Mouse (Mus musculus) embryonic facial prominence, embryonic 13.5 days (tissue): Measurements from ENCODE around the gene Fbll1. TPM values are rescaled to one million over a fixed set of nuclear protein-coding genes. Genes with fewer than 3 reads are reported as not detected.
"Not testable (repeated sequence)": the region's sequence is repeated elsewhere in the genome, so short reads cannot be mapped to it uniquely, and the experiment has no call there.

Experiments used
- ATAC-seq: fragments of 200-750 bp; cut with Nextera tagmentation; 2 replicates; pipeline ENCODE4 v1.8.0; 2017; ENCODE audit warnings: low read depth; ENCODE audit not compliant: insufficient number of reproducible peaks, insufficient read depth, low FRiP score, low TSS enrichment
- H3K27ac ChIP-seq: fragments of 300-500 bp; sonication (generic); 2 replicates; pipeline ENCODE4 v1.5.1; 2015; ENCODE audit warnings: moderate library complexity, mild to moderate bottlenecking, inconsistent platforms
- H3K27me3 ChIP-seq: fragments of 300-500 bp; sonication (generic); 2 replicates; pipeline ENCODE4 v1.6.1; 2015; ENCODE audit warnings: mild to moderate bottlenecking, inconsistent platforms
- H3K36me3 ChIP-seq: fragments of 300-500 bp; sonication (generic); 2 replicates; pipeline ENCODE4 v1.6.1; 2015; ENCODE audit warnings: mild to moderate bottlenecking, inconsistent platforms
- H3K4me1 ChIP-seq: fragments of 300-500 bp; sonication (generic); 2 replicates; pipeline ENCODE4 v1.6.1; 2015; ENCODE audit warnings: inconsistent platforms
- H3K4me2 ChIP-seq: fragments of 300-500 bp; sonication (generic); 2 replicates; pipeline ENCODE4 v1.6.1; 2015; ENCODE audit warnings: moderate library complexity, mild to moderate bottlenecking, inconsistent platforms
- H3K4me3 ChIP-seq: fragments of 300-500 bp; sonication (generic); 2 replicates; pipeline ENCODE4 v1.5.1; 2015; ENCODE audit warnings: mild to moderate bottlenecking, inconsistent platforms
- H3K9ac ChIP-seq: fragments of 300-500 bp; sonication (generic); 2 replicates; pipeline ENCODE4 v1.6.1; 2015; ENCODE audit warnings: mild to moderate bottlenecking, inconsistent platforms
- H3K9me3 ChIP-seq: fragments of 300-500 bp; sonication (generic); 2 replicates; pipeline ENCODE4 v1.6.1; 2016; ENCODE audit warnings: inconsistent platforms
- WGBS: fragments of 180-500 bp; shearing (Covaris S2); methylation state at CpG from one replicate; pipeline ENCODE4 v1.1.7; 2015; ENCODE audit warnings: mixed read lengths; 5-methylcytosine and 5-hydroxymethylcytosine counted together
- polyA plus RNA-seq: library from polyadenylated mRNA; unstranded; fragments of >200 nt; fragmentation: Nextera tagmentation; extraction: Ambion mirVana; gene quantifications from 2 replicates; pipeline ENCODE4 v1.2.1, GENCODE M21; 2015

Gene Fbll1
- 0.22 and 0.29 TPM in 2 replicates for polyA plus RNA-seq

GRCm38 (mm10) chr11:35798874-35799273 is at the start of gene Fbll1:
Fbll1 (minus strand) TSS chr11:35798884.
- Histone ChIP-seq H3K36me3 (no peaks in the 10 kb centered on the region), H3K9ac (no peak within 1 kb of the TSS), H3K9me3 (no peaks in the 10 kb centered on the region), H3K4me1 (peaks cover 13% of the 10 kb centered on the region), H3K27me3 (peaks cover 52% of the 10 kb centered on the region), H3K4me2 (peak within 1 kb of the TSS; percentile 74), H3K4me3 (peak within 1 kb of the TSS; percentile 46), H3K27ac (no peak within 1 kb of the TSS)
- ATAC-seq: no peak
- WGBS: 14% methylated on average over 11 of the region's 11 CpGs

- no peaks in the 10 kb centered on the region for H3K4me1 ChIP-seq
- peaks cover 3% of the 10 kb centered on the region; the same call in 1 of the 2 replicates for H3K36me3 ChIP-seq
- no peak overlapping the region for H3K4me2 ChIP-seq
- ATAC-seq: no peak
- H3K27ac ChIP-seq: no peak overlapping the region
- H3K9me3 ChIP-seq: no peaks in the 10 kb centered on the region
- no peak overlapping the region for H3K9ac ChIP-seq
- WGBS: 88% methylated on average over 9 of the region's 9 CpGs
- H3K27me3 ChIP-seq: no peaks in the 10 kb centered on the region
- no peak overlapping the region for H3K4me3 ChIP-seq
Measured at GRCm38 (mm10) chr11:35844299-35844698, 45.6 kb upstream of the Fbll1 start.

- H3K9me3 ChIP-seq, H3K36me3 ChIP-seq, H3K27ac ChIP-seq, ATAC-seq, H3K27me3 ChIP-seq, H3K4me3 ChIP-seq, H3K9ac ChIP-seq, H3K4me2 ChIP-seq, H3K4me1 ChIP-seq: not testable (repeated sequence)
- 81% methylated on average over 4 of the region's 4 CpGs for WGBS
Measured at GRCm38 (mm10) chr11:35842560-35842959, 43.9 kb upstream of the Fbll1 start.

- no peaks in the 10 kb centered on the region for H3K27me3 ChIP-seq
- 90% methylated on average over 21 of the region's 21 CpGs for WGBS
- H3K9me3 ChIP-seq: no peaks in the 10 kb centered on the region
- H3K4me3 ChIP-seq: no peak overlapping the region
- no peak for ATAC-seq
- no peak overlapping the region for H3K4me2 ChIP-seq
- H3K27ac ChIP-seq: no peak overlapping the region
- no peaks in the 10 kb centered on the region for H3K4me1 ChIP-seq
- H3K36me3 ChIP-seq: peaks cover 3% of the 10 kb centered on the region; the same call in 1 of the 2 replicates
- no peak overlapping the region for H3K9ac ChIP-seq
Measured at GRCm38 (mm10) chr11:35841738-35842325, 43.1 kb upstream of the Fbll1 start.

- H3K9ac ChIP-seq, H3K27me3 ChIP-seq, H3K4me1 ChIP-seq, H3K4me2 ChIP-seq, ATAC-seq, H3K36me3 ChIP-seq, H3K27ac ChIP-seq, H3K4me3 ChIP-seq, H3K9me3 ChIP-seq: not testable (repeated sequence)
- WGBS: 86% methylated on average over 4 of the region's 4 CpGs
Measured at GRCm38 (mm10) chr11:35840806-35841205, 42.1 kb upstream of the Fbll1 start.

GRCm38 (mm10) chr11:35840282-35840681 is 41.6 kb upstream of the Fbll1 start:
- Histone ChIP-seq H3K4me1 (no peaks in the 10 kb centered on the region), H3K9me3 (no peaks in the 10 kb centered on the region), H3K9ac (no peak overlapping the region), H3K4me2 (no peak overlapping the region), H3K36me3 (peaks cover 3% of the 10 kb centered on the region; the same call in 1 of the 2 replicates), H3K27me3 (no peaks in the 10 kb centered on the region), H3K4me3 (no peak overlapping the region), H3K27ac (no peak overlapping the region)
- ATAC-seq: no peak
- WGBS: 83% methylated on average over 7 of the region's 7 CpGs

GRCm38 (mm10) chr11:35838345-35839338 is 40.0 kb upstream of the Fbll1 start:
- peak overlapping the region; percentile 71 for H3K4me2 ChIP-seq
- H3K27me3 ChIP-seq: no peaks in the 10 kb centered on the region
- peak overlapping the region; percentile 44 for H3K4me3 ChIP-seq
- 13% methylated on average over 28 of the region's 28 CpGs for WGBS
- peak overlapping the region; percentile 52; the same call in 1 of the 2 replicates for H3K9ac ChIP-seq
- peaks cover 2% of the 10 kb centered on the region for H3K4me1 ChIP-seq
- no peak overlapping the region for H3K27ac ChIP-seq
- no peaks in the 10 kb centered on the region for H3K9me3 ChIP-seq
- ATAC-seq: peak; percentile 73; the same call in 1 of the 2 replicates
- H3K36me3 ChIP-seq: peaks cover 3% of the 10 kb centered on the region; the same call in 1 of the 2 replicates

GRCm38 (mm10) chr11:35837156-35838126 is 38.8 kb upstream of the Fbll1 start:
- H3K36me3 ChIP-seq: peaks cover 1% of the 10 kb centered on the region
- no peak overlapping the region for H3K4me3 ChIP-seq
- no peaks in the 10 kb centered on the region for H3K27me3 ChIP-seq
- WGBS: 72% methylated on average over 5 of the region's 5 CpGs
- H3K9ac ChIP-seq: no peak overlapping the region
- ATAC-seq: no peak
- H3K9me3 ChIP-seq: no peaks in the 10 kb centered on the region
- no peak overlapping the region for H3K27ac ChIP-seq
- peak overlapping the region; percentile 71 for H3K4me2 ChIP-seq
- H3K4me1 ChIP-seq: peaks cover 8% of the 10 kb centered on the region

GRCm38 (mm10) chr11:35834022-35834760 is 35.5 kb upstream of the Fbll1 start, which contains the start of gene Rars:
Rars (minus strand) TSS chr11:35834506.
- no peaks in the 10 kb centered on the region for H3K27me3 ChIP-seq
- ATAC-seq: peak; percentile 76
- H3K36me3 ChIP-seq: peaks cover 29% of the 10 kb centered on the region
- H3K4me3 ChIP-seq: peak within 1 kb of the TSS; percentile 98
- H3K27ac ChIP-seq: no peak within 1 kb of the TSS; the same call in 1 of the 2 replicates
- H3K9me3 ChIP-seq: no peaks in the 10 kb centered on the region
- peaks cover 8% of the 10 kb centered on the region for H3K4me1 ChIP-seq
- 1% methylated on average over 46 of the region's 46 CpGs for WGBS
- peak within 1 kb of the TSS; percentile 78 for H3K4me2 ChIP-seq
- peak within 1 kb of the TSS; percentile 93 for H3K9ac ChIP-seq

- H3K9ac ChIP-seq: peak overlapping the region; percentile 93
- 83% methylated on average over 6 of the region's 6 CpGs for WGBS
Measured at GRCm38 (mm10) chr11:35833270-35833669, 34.6 kb upstream of the Fbll1 start.

More at GRCm38 (mm10) chr11:35833270-35833669, 34.6 kb upstream of the Fbll1 start:
- H3K27ac ChIP-seq: no peak overlapping the region
- no peak for ATAC-seq
- no peaks in the 10 kb centered on the region for H3K27me3 ChIP-seq
- H3K4me1 ChIP-seq: peaks cover 8% of the 10 kb centered on the region
- peaks cover 38% of the 10 kb centered on the region for H3K36me3 ChIP-seq
- H3K4me2 ChIP-seq: peak overlapping the region; percentile 78
- no peaks in the 10 kb centered on the region for H3K9me3 ChIP-seq
- peak overlapping the region; percentile 98 for H3K4me3 ChIP-seq
